Mouse (Mus musculus) heart, postnatal 10 days (tissue): ENCODE measurements around the gene Tns4. TPM values are rescaled to one million over a fixed set of nuclear protein-coding genes. Genes with fewer than 3 reads are reported as not detected.
A peak's percentile ranks its signal among the peaks of the same experiment; 100 is the strongest.

Experiments
- DNase-seq, 2 experiments: peaks; one replicate each; pipeline ENCODE4 v3.0.0; 2021
- intact Hi-C: fragments of 180-260 bp; cut with DNase I; formaldehyde crosslinking; loops from one replicate; pipeline ENCODE4 v1.15.1; 2025
- total RNA-seq, 2 experiments: library from RNA; stranded (reverse); gene quantifications; 2 replicates each; pipeline ENCODE4 v1.2.3; 2021

Gene Tns4
- total RNA-seq, 2 experiments from 2014 or later = 0.12 TPM

GRCm38 (mm10) chr11:99096417-99096816 lies 7.3 kb upstream of the Tns4 start:
- intact Hi-C loops = no loop called here
- DNase-seq = no peak

GRCm38 (mm10) chr11:99095759-99096158 lies 6.7 kb upstream of the Tns4 start:
- intact Hi-C loops = no loop called here
- no peak for DNase-seq

GRCm38 (mm10) chr11:99094911-99095676 lies 6.0 kb upstream of the Tns4 start:
- intact Hi-C loops = no loop called here
- no peak for DNase-seq

GRCm38 (mm10) chr11:99093740-99094139 lies 4.6 kb upstream of the Tns4 start:
- intact Hi-C loops = no loop called here
- no peak for DNase-seq

GRCm38 (mm10) chr11:99091666-99092065 lies 2.6 kb upstream of the Tns4 start:
- intact Hi-C loops = no loop called here
- no peak for DNase-seq

GRCm38 (mm10) chr11:99090391-99090790 lies 1.3 kb upstream of the Tns4 start:
- intact Hi-C loops = no loop called here
- DNase-seq = no peak

GRCm38 (mm10) chr11:99088486-99088885 lies 620 bp downstream of the Tns4 start:
- intact Hi-C loops = no loop called here
- DNase-seq = no peak

GRCm38 (mm10) chr11:99084366-99084765 lies 4.7 kb downstream of the Tns4 start:
- DNase-seq = no peak
- intact Hi-C loops = no loop called here

- no peak for DNase-seq
- intact Hi-C loops = no loop called here
Observed at GRCm38 (mm10) chr11:99083516-99083915, 5.6 kb downstream of the Tns4 start.

- peak in 1 of 2 experiments; percentile 36 for DNase-seq
- intact Hi-C loops = no loop called here
Observed at GRCm38 (mm10) chr11:99082098-99082497, 7.0 kb downstream of the Tns4 start.

GRCm38 (mm10) chr11:99081566-99081965 lies 7.5 kb downstream of the Tns4 start:
- DNase-seq = no peak

GRCm38 (mm10) chr11:99080902-99081543 lies 8.1 kb downstream of the Tns4 start:
- no peak for DNase-seq
- intact Hi-C loops = no loop called here

More at GRCm38 (mm10) chr11:99081566-99081965, 7.5 kb downstream of the Tns4 start:
- intact Hi-C loops = no loop called here

- intact Hi-C loops = loop anchor here (2.0 kb wide), 1 partner anchor 39 kb away; no protein-coding TSS in a partner anchor
Observed at GRCm38 (mm10) chr11:99077869-99078268, 11.2 kb downstream of the Tns4 start.

GRCm38 (mm10) chr11:99076744-99077319 lies 12.3 kb downstream of the Tns4 start:
- DNase-seq = no peak
- intact Hi-C loops = no loop called here

More at GRCm38 (mm10) chr11:99077869-99078268, 11.2 kb downstream of the Tns4 start:
- DNase-seq = no peak

- intact Hi-C loops = no loop called here
- DNase-seq = no peak
Observed at GRCm38 (mm10) chr11:99073781-99074180, 15.3 kb downstream of the Tns4 start.

- DNase-seq = no peak
- intact Hi-C loops = no loop called here
Observed at GRCm38 (mm10) chr11:99071866-99072265, 17.2 kb downstream of the Tns4 start.

- intact Hi-C loops = no loop called here
- no peak for DNase-seq
Observed at GRCm38 (mm10) chr11:99068455-99068854, 20.7 kb downstream of the Tns4 start.

- intact Hi-C loops = loop anchor here (2.0 kb wide), 1 partner anchor 55 kb away; no protein-coding TSS in a partner anchor
- DNase-seq = no peak
Observed at GRCm38 (mm10) chr11:99067591-99067990, 21.5 kb downstream of the Tns4 start.

- intact Hi-C loops = loop anchor here (1.0 to 2.0 kb wide), 2 partner anchors 27 to 57 kb away; no protein-coding TSS in a partner anchor
Observed at GRCm38 (mm10) chr11:99065979-99066378, 23.1 kb downstream of the Tns4 start.

GRCm38 (mm10) chr11:99065353-99065752 lies 23.8 kb downstream of the Tns4 start:
- DNase-seq = no peak

More at GRCm38 (mm10) chr11:99065979-99066378, 23.1 kb downstream of the Tns4 start:
- peak; percentile 92 to 96 for DNase-seq

GRCm38 (mm10) chr11:99063406-99064131 lies 25.5 kb downstream of the Tns4 start:
- no peak for DNase-seq
- intact Hi-C loops = no loop called here

More at GRCm38 (mm10) chr11:99065353-99065752, 23.8 kb downstream of the Tns4 start:
- intact Hi-C loops = no loop called here
